Mouse (Mus musculus) frontal cortex, adult 2 months (tissue): ENCODE measurements around the gene Sarnp. TPM values are rescaled to one million over a fixed set of nuclear protein-coding genes. Genes with fewer than 3 reads are reported as not detected.
"Not testable (repeated sequence)": the region's sequence is repeated elsewhere in the genome, so short reads cannot be mapped to it uniquely, and the experiment has no call there.

ENCODE experiments used
- DNase-seq, 2 experiments: peaks; one replicate each; pipeline ENCODE4 v3.0.0; 2022; ENCODE audit warnings: low spot score in 1 of 2; ENCODE audit errors: extremely low spot score in 1 of 2
- polyA plus RNA-seq: library from polyadenylated mRNA; depleted of rRNA; stranded (reverse); fragments of >200 nt; gene quantifications from 2 replicates; pipeline ENCODE4 v1.2.3, GENCODE M21; 2012

Gene Sarnp
- polyA plus RNA-seq, 1 experiment: 69.0 TPM

DNA sequence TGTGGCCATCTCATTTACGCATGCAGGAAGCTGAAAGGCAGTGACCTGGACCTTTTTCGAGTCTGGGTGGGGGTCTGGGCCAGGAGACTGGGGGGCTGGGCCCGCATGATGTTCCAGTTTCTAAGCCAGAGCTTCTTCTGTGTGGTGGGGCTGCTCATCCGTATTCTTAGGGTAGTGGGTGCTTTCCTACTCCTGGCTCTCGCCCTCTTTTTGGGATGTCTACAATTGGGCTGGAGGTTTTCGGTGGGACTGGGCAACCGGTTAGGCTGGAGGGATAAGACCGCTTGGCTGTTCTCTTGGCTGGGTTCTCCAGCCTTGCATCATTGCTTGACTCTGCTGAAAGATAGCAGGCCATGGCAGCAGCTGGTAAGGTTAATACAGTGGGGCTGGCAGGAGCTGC is 10.1 kb upstream of the Sarnp start:
- DNase-seq: no peak

DNA sequence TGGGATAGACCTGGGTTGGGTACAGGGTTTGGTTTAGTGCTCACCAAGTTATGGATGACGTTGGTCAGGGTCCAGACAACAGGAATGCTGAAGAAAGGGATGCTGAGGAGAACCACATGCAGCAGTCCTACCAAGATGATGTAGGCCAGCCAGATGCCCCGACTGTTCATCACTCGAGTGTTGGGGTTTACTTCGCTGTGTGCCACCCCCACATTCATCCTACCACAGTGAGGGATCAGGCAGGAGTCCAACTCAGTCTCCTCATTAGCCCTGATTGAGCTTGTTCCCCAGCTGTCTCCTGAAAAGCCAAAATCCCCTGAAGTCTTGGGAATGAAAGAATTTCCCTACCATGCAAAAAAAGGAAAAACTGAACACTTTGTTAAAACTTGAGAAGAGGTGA is 3.1 kb downstream of the Sarnp start:
- no peak for DNase-seq

DNA sequence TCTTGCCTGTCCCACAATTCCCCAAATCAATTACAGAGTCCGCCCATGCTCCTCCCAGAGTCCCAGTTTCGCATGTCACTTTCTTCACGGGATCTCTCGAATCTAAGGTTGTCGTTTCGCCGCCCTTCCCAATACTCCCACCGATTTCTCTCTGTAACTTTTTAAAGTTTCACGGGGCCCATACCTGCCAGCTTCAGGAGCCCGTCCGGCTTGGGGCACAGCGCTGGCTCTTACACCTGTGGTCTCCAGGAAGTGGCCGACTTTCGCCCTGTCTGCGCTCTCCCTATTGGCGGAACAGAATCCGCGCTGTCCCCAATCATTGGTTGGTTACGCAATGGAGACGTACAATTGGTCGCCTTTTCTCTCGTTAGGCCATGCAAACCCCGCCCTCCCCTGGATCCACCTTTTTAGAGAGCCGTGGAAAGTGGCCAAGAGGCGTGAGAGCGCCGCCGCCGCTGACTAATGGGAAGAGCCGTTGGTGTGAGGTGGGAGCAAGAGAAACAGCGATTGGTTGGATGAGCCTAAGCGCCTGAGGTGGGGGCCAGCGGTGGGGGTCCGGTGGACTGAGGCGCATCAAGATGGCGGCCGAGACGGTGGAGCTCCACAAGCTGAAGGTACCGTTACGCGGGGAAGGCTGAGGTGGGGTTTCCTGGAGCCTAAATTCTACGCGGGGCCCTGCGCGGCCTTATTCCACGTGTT is 4.4 kb downstream of the Sarnp start, which contains the start of gene Ormdl2:
TSS of gene Ormdl2 (minus strand) at position 288 of the 699 bp plus-strand sequence.
- peak; percentile 98 to 99 for DNase-seq

DNA sequence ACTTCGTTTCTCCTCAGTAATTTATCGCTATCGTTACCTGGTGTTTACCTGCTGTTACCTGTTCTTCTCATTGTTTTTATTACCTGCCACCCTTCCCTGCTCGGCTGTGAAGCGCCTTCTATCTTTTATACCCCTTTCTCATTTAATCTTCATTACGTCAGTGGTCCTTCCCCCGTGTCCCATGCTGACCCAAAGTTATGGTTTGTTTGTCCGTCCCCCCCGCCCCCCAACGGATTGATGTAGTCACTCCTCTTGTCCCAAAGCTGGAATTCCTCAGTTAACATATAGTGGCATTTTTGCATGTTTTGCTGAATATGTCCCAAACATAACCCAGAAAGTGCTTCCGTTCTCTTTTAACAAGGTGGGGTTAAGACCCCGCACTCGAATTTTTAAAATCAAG is 5.0 kb downstream of the Sarnp start:
- DNase-seq: no peak

DNA sequence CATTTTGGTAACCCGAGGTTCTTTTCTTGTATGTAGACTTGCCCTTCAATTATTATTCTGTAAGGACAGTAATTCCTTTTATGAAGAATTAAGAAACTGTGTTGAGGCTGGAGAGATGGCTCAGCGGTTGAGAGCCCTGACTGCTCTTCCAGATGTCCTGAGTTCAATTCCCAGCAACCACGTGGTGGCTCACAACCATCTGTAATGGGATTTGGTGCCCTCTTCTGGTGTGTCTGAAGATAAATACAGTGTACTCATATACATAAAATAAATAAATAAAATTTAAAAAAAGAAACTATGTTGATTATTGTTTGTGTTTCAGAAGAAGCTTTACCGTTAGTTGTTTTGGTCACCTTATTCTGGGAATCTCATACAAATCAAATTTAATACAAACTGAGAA is 6.0 kb downstream of the Sarnp start:
- not testable (repeated sequence) for DNase-seq

DNA sequence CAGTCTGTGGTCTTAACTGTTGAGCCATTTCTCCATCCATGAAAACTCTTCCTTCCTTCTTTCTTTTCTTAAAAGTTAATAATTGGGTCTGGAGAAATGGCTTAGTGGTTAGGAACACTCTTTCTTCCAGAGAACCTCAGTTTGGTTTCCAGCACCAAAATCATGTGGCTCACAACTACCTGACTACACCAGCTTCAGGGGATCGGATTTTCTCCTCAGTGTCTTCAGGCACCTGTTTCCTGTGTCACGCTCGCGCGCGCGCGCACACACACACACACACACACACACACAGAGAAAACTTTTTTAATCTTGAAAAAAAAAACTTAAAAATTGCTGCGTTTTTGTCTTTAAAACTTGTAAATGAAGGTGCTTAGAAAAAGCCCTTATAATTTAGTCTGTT is 6.7 kb downstream of the Sarnp start:
- no peak for DNase-seq

DNA sequence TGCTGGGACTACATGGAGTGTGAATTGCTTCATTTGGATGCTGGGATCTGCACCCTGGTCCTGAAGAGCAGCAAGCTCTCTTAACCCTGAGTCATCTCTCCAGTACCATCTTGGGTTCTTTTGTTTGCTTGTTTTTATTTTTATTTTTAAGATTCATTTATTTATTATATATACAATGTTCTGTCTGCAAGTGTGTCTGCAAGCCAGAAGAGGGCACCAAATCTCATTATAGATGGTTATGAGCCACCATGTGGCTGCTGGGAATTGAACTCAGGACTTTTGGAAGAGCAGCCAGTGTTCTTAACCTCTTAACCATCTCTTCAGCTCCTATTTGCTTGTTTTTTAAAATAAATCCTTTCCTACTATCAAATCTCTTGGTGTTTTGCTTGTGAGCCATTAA is 20.3 kb downstream of the Sarnp start:
- no peak for DNase-seq

DNA sequence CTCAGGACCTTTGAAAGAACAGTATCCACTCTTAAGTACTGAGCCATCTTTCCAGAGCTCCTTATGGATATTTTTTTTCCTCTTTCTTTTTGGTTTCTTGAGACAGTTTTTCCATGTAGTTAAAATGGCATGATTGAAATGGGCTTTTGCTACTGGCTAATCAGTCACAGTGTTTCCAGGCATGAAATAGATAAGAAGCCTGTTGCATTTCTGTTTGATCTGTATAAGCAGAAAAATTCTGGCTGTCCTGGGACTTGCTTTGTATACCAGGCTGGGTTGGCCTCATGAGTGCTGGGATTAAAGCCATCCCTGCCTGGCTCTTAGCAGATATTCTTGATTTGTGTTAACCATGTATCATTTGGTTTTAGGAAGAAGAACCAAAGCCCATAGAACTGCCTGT is 22.3 kb downstream of the Sarnp start:
- no peak for DNase-seq

DNA sequence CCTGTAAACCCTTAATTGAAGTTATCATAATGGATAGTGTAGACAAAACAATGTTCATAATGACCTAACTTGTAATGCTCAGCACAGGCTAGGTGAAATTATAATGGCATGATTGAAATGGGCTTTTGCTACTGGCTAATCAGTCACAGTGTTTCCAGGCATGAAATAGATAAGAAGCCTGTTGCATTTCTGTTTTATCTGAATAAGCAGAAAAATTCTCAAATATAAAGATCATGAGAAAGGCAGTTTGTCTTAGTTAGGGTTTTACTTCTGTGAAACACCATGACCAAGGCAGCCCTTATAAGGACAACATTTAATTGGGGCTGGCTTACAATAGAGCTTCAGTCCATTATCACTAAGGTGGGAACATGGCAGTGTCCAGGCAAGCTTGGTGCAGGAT is 23.5 kb downstream of the Sarnp start:
- no peak for DNase-seq

DNA sequence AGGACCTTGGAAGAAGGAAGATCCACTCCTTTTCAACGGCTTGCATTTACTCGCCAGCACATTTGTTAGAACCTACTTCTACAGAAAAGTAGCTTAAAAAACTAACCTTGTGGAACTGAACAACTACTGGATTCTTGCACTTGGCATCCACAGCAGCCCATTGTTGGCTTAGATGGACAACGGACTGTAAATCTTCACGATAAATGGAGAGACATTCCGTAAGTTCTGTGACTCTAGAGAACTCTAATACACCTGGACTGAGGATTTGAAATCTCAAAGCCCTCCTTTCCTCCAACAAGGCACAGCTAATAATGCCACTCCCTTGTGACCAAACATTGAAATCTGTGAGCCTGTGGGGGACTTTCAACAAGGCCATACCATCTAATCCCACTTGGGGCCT is 26.1 kb downstream of the Sarnp start:
- DNase-seq: no peak

DNA sequence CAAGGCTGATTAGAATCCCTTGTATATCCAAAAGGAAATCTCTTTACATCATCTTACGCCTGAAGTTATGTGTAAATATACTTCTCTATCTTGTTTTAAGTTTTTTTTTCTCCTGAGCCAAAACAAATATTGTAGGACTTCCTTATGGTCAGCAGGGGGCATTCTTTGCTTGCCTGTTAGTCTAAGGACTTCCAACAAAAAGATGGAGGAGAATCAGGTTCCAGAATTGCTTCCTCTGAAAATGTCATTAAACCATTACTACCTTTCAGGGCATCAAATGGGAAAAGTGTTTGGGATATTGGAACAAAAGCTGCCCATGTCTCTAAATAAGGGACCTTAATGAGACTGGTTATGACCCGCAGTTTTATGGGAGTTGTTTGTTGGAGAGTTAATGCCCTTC is 28.4 kb downstream of the Sarnp start:
- peak in 1 of 2 experiments; percentile 45 for DNase-seq

DNA sequence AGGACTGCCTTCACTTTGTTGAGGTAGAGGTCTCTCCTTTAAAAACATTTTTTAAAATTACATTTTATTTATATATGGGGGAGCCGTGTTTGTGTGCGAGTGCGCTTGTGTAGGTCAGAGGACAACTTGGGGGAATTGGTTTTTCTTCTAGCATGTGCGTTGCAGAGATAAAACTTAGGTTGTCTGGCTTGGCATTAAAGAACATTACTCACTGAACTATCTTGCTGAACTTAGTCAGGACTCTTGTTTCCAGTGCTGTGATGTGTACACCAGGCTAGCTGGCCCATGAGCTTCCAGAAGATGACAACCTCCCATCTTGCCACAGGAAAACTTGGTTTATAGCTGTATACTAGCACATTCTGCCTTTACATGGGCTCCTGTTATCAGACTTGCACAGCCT is 29.5 kb downstream of the Sarnp start:
- no peak for DNase-seq

DNA sequence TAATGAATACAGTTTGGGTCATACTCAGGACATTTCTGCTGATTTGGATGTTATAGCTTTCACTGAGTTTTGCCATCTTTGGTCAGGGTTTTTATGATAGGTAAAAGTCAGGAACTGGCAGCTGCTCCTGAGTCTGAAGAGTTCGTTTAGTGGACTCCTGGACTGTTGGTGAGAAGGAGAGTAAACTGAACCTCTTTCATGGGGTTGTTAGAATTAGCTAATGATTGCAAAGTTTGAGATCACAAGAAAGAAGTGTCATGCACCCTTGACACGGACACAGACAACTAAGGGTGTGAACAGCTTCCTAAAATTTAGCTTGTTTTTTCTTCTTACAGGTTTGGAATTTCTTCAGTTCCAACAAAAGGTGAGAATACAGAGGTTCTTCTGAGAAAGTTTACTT is 31.3 kb downstream of the Sarnp start:
- DNase-seq: no peak

DNA sequence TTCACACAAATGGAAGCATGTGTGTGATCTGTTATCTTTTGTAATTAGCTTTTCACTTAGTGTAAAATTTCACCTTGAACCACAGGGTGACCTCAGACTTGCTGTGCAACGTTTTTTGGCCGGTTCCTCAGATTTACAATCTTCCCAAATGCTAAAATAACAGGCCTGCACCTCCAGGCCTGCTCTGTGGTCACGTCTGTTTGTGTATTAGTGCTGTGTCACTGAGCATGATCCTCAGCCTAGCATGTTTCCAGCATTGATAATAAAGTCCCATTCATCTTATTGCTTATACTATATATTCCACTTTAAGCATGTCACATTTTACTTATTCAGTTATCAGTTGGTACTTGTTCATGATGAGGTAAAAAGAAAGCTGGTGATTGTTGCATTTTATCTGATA is 33.2 kb downstream of the Sarnp start:
- no peak for DNase-seq

DNA sequence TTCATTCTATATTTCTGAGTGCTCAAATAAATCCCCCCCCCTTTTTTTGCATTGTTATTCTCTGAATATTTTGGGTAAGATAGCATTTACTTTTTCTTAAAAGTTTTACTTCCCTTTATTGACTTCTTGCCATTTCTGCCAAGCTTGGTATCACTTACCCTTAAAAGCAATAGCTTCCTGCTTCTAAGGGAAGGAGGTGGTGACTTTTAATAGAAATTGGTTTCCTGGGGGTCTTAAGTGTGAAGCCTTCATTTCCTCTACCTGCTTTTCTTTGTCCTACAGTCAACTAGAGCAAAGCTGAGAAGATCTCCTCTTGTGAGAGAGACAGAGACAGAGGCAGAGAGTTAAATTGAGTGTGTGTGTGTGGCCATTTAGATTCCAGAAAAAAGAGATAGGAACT is 44.0 kb downstream of the Sarnp start:
- no peak for DNase-seq

DNA sequence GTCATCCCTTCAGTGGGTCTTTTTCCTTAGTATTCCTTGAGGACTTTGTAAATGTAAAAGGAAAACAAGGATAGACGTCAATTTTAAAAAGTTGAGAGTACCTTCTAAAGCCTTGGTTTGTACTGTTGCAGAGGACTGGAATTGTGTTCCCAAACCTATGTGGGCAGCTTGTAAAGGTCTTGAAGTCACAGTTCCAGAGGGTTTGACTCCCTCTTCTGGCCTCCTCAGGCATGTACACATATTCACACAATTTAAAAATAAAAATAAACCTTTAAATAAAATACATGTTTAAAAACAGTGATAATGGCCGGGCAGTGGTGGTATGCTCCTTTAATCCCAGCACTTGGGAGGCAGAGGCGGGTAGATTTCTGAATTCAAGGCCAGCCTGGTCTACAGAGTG is 48.9 kb downstream of the Sarnp start:
- no peak for DNase-seq

DNA sequence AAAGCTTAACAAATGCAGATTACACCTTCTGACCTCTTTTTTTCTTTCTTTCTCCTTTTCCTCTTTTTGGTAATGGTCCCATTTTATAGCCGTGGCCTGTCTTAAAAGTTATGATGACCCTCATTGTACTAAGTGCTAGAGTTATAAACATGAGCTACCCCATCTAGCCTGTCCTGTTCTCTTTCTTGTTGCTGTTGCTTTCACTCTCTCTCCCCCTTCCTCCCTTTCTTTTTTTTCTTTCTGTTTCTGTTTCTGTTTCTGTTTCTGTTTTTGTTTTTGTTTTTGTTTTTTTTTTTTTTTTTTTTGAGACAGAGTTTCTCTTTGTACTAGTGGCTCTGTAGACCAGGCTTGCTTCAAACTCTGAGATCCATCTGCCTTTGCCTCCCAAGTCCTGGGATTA is 49.4 kb downstream of the Sarnp start:
- no peak for DNase-seq

DNA sequence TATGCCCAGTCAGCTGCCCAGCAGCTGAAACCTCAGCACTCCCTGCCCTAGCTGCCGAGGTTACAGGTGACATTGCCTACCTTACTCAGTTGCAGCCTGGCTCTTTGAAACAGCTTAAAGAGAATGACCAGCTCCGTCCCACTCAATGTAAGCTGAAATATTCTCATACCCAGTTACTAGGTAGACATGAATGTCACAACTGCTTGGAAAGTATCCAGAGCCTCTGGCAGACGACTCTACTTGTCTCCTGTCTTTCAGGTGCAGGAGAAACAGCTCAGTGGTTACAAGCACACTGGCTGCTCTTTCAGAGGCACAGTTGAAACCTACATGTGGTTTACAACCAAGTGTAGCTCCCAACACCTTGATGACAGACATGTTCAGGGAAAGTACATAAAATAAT is 53.2 kb downstream of the Sarnp start:
- DNase-seq: no peak

DNA sequence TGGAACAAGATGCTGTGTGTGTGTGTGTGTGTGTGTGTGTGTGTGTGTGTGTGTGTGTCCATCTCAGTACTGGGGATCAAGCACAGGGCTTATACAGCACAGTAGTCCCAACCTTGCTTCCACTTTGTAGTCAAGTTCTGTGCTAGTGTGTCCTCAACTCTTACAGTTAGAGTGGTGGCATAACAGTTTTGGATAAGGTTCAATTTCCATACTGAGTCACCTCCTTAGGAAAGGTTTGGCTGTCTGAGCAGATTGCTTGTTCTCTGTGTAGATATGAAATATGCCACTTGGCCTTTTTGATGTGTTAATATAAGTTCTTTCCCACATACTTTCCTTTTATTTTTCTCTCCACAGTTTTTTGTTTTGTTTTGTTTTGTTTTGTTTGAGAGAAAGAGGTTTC is 61.2 kb downstream of the Sarnp start:
- no peak for DNase-seq

DNA sequence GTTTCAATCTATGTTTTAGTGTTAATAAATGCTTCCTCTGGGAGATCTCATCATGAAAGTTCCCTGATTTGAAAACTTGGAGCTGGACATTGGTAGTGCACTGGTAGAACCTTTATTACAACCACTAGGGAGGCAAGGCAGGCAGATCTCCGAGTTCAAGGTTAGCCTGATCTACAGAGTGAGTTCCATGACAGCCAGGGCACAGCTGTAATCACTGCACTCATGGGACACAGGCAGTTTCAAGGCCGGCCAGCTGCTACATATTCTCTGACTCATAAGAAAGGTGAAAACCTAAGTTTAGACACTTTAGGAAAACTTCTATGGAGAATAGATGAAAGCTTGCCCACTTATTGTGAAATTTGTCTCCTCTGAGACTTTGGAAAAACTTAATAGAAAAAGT is 61.7 kb downstream of the Sarnp start:
- DNase-seq: no peak

DNA sequence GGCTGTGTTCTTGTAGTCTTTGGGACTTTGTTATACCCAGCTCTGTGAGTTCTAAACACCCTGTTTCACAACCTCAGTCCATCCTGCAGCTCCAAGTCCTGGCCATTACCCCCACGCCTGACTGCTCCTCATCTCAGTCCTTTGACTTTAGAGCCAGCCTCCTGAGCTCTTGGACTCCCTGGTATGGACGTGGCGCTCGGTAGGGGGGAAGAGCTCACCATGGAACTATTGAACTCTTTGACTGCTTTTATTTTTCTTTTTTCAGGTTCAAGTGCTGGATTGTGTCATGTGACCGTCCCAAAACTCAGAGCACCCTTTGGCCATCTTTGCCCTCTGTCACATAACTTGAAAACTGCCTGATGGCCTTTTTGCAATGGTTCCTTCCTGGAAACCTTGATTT is 64.9 kb downstream of the Sarnp start:
- no peak for DNase-seq

DNA sequence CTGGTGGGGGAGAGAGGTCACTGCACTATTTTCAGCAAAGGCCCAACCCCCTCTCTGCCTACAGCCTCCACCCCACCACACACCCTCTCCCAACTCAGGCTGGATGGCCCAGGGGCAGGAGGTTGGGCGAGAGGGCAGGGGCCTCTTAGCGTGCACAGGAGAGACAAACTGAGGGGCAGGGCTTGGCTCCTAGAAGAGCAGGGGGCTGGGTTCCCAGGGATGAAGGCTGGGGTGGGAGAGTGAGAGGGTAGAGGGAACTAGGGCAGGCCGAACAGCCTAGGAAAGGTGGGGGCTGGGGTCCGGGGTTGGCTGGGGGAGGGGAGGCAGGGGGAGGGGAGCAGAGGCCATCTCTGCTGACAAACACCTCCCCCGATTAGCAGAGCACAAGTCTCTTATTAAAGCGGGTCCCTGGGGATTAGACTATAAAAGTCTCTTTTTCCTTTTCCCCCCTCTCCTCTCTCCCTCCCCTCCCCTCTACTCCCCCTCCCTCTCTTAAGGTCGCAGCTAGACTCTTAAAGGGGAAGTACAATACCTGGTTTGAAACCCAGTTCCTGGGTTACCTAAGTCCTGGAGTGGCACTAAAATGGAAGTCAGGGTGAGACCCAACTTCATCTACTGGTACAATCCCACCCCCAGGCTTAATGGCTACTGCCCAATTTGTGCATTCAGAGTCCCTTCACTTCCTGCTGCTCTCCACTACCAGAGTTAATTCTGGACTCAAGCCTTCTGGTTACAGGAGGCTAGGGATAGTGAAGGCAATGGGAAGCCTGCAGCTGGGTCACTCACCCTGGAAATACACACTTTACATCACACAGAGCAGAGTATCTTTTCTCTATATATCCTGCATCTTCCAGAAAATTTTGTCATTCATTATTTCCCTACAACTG is 72.1 kb downstream of the Sarnp start:
- no peak for DNase-seq
